In the genomic region with DNA sequence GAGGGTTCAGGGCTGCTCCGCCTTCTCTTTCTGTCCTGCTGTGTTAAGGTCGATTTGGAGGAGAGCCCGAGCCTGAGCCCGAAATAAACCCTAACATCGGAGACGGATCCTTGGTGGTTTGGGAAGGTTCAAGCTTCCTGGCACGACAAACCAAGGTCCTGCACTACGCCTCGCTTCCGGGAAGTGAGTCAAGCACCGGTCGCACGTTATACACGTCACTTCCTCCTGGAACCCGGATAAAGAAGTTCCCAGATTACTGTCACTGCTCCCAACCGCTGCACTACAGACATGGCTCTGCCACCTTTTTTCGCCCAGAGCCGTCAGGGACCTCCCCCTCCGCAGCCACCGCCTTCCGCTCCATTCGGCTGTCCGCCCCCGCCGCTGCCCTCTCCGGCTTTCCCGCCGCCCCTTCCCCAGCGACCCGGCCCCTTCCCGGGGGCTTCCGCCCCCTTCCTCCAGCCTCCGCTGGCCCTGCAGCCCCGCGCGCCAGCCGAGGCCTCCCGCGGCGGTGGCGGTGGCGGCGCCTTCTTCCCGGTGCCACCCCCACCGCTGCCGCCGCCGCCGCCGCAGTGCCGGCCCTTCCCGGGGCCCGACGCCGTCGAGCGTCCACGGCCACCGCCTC, we compare ENCODE assay signal across 8 mouse cellular contexts. TPM values are rescaled to one million over a fixed set of nuclear protein-coding genes. Genes with fewer than 3 reads are reported as not detected.
A peak's percentile ranks its signal among the peaks of the same experiment; 100 is the strongest.
DNase-seq lines count a peak whose midpoint lies in the region; ATAC-seq and TF ChIP-seq lines count a peak whose summit lies in the region.

A gene (plus strand): TSS at position 251 of the 622 bp plus-strand sequence.

- H3K4me1 ChIP-seq in ES-Bruce4 (ENCODE audit: control insufficient read depth, insufficient read depth, low read length) = peaks cover 1% of the 10 kb centered on the region
- peaks cover 20% of the 10 kb centered on the region for H3K4me1 ChIP-seq in forebrain, embryonic 13.5 days
- H3K4me1 ChIP-seq in liver, postnatal 0 days (ENCODE audit: insufficient read depth) = peaks cover 20% of the 10 kb centered on the region
- peaks cover 12% of the 10 kb centered on the region for H3K4me1 ChIP-seq in neural tube, embryonic 14.5 days (ENCODE audit: control insufficient read depth, insufficient read depth, low read length)

- H3K36me3 ChIP-seq in ES-Bruce4 (ENCODE audit: control insufficient read depth, insufficient read depth, low read length, poor library complexity, severe bottlenecking) = no peaks in the 10 kb centered on the region
- H3K36me3 ChIP-seq in forebrain, embryonic 13.5 days (ENCODE audit: poor library complexity, severe bottlenecking) = no peaks in the 10 kb centered on the region
- H3K36me3 ChIP-seq in liver, postnatal 0 days (replicated peaks; ENCODE audit: insufficient read depth, low read length) = no peaks in the 10 kb centered on the region
- H3K36me3 ChIP-seq in neural tube, embryonic 14.5 days (ENCODE audit: control insufficient read depth, insufficient read depth, low read length) = no peaks in the 10 kb centered on the region

- no peak for TF ChIP-seq EP300 in ES-Bruce4 (IDR thresholded peaks at IDR 0.05; ENCODE audit: insufficient read depth, low read depth, low read length)
- peak; percentile 62; the same call in 1 of the 2 replicates for TF ChIP-seq EP300 in liver, postnatal 0 days (IDR thresholded peaks at IDR 0.05; ENCODE audit: low read depth)

- 1% methylated on average over 55 of the region's 59 CpGs for WGBS in forebrain, embryonic 13.5 days
- 2% methylated on average over 57 of the region's 59 CpGs for WGBS in large intestine, adult 2 months
- WGBS in liver, postnatal 0 days (ENCODE audit: insufficient replicate concordance) = under 1% methylated on average over 56 of the region's 59 CpGs
- under 1% methylated on average over 44 of the region's 59 CpGs for WGBS in neural tube, embryonic 14.5 days

- H3K9ac ChIP-seq in ES-Bruce4 (ENCODE audit: low read depth, poor library complexity, severe bottlenecking) = peak within 1 kb of the TSS; percentile 89
- peak within 1 kb of the TSS; percentile 93 for H3K9ac ChIP-seq in forebrain, embryonic 13.5 days
- peak within 1 kb of the TSS; percentile 92 for H3K9ac ChIP-seq in liver, postnatal 0 days (replicated peaks)
- H3K9ac ChIP-seq in neural tube, embryonic 14.5 days (replicated peaks; ENCODE audit: low read depth, low read length) = peak within 1 kb of the TSS; percentile 95

- peak within 1 kb of the TSS; percentile 98 for H3K4me2 ChIP-seq in forebrain, embryonic 13.5 days
- peak within 1 kb of the TSS; percentile 83 for H3K4me2 ChIP-seq in liver, postnatal 0 days (ENCODE audit: low read depth, low read length)
- peak within 1 kb of the TSS; percentile 92 for H3K4me2 ChIP-seq in neural tube, embryonic 14.5 days (ENCODE audit: low read depth, low read length)

- no peak for TF ChIP-seq CTCF in ES-Bruce4 (IDR thresholded peaks at IDR 0.05; ENCODE audit: low read depth, low read length)
- no peak for TF ChIP-seq CTCF in liver, postnatal 0 days (IDR thresholded peaks at IDR 0.05; ENCODE audit: low read depth)

- H3K27me3 ChIP-seq in ES-Bruce4 (ENCODE audit: control insufficient read depth, insufficient read depth, low read length, poor library complexity, severe bottlenecking) = no peaks in the 10 kb centered on the region
- H3K27me3 ChIP-seq in forebrain, embryonic 13.5 days = no peaks in the 10 kb centered on the region
- no peaks in the 10 kb centered on the region for H3K27me3 ChIP-seq in liver, postnatal 0 days (ENCODE audit: insufficient read depth, low read length)
- H3K27me3 ChIP-seq in neural tube, embryonic 14.5 days (ENCODE audit: control insufficient read depth, insufficient read depth, low read length) = no peaks in the 10 kb centered on the region; the same call in 1 of the 2 replicates

- peak; percentile 62 for TF ChIP-seq POLR2A in ES-Bruce4 (IDR thresholded peaks at IDR 0.05; ENCODE audit: insufficient read depth, low read length)

- DNase-seq in heart, postnatal 10 days = peak; percentile 97 to 99
- DNase-seq in large intestine, adult 2 months (ENCODE audit: low read depth, low spot score) = peak; percentile 94
- DNase-seq in liver, postnatal 0 days = peak; percentile 94
- peak; percentile 94 for DNase-seq in testis, postnatal 10 days (ENCODE audit: low spot score)

- peaks cover 5% of the 10 kb centered on the region for H3K9me3 ChIP-seq in ES-Bruce4 (replicated peaks; ENCODE audit: control insufficient read depth, insufficient read depth, low read length, poor library complexity, severe bottlenecking)
- no peaks in the 10 kb centered on the region for H3K9me3 ChIP-seq in forebrain, embryonic 13.5 days (replicated peaks)
- H3K9me3 ChIP-seq in liver, postnatal 0 days (ENCODE audit: low read length) = no peaks in the 10 kb centered on the region
- no peaks in the 10 kb centered on the region for H3K9me3 ChIP-seq in neural tube, embryonic 14.5 days (ENCODE audit: control insufficient read depth, low read length)

- H3K4me3 ChIP-seq in ES-Bruce4 (ENCODE audit: low read depth, low read length) = peak within 1 kb of the TSS; percentile 70
- H3K4me3 ChIP-seq in forebrain, embryonic 13.5 days = peak within 1 kb of the TSS; percentile 90
- peak within 1 kb of the TSS; percentile 91 for H3K4me3 ChIP-seq in liver, postnatal 0 days (ENCODE audit: low read depth, low read length)
- peak within 1 kb of the TSS; percentile 98 for H3K4me3 ChIP-seq in neural tube, embryonic 14.5 days (ENCODE audit: low read depth, low read length)

- ATAC-seq in cerebellum, adult (ENCODE audit: insufficient number of reproducible peaks, low FRiP score, low TSS enrichment) = peak; percentile 92; the same call in 1 of the 2 replicates
- ATAC-seq in forebrain, embryonic 13.5 days = peak; percentile 99
- peak; percentile 91 for ATAC-seq in liver, postnatal 0 days
- peak; percentile 98 for ATAC-seq in neural tube, embryonic 14.5 days (ENCODE audit: low read depth)

- intact Hi-C loops in heart, postnatal 10 days (cut with DNase I) = no loop called here

- peak within 1 kb of the TSS; percentile 71 for H3K27ac ChIP-seq in ES-Bruce4 (ENCODE audit: insufficient read depth, low read length)
- H3K27ac ChIP-seq in forebrain, embryonic 13.5 days = peak within 1 kb of the TSS; percentile 95
- peak within 1 kb of the TSS; percentile 98 for H3K27ac ChIP-seq in liver, postnatal 0 days (ENCODE audit: low read depth)
- peak within 1 kb of the TSS; percentile 88 for H3K27ac ChIP-seq in neural tube, embryonic 14.5 days (ENCODE audit: low read depth, low read length)

RNA-seq across cellular contexts. Expression of the gene that starts here (rescaled TPM):
- polyA plus RNA-seq in ES-Bruce4 (2011; ENCODE audit: insufficient read depth, insufficient read length, low read depth, missing spikeins) = 31.1 and 37.7 TPM in 2 replicates
- polyA plus RNA-seq in forebrain, embryonic 13.5 days (2015; fragmentation: Nextera tagmentation; extraction: Ambion mirVana) = 8.3 and 8.5 TPM in 2 replicates
- 10 to 100 TPM; 11.1 to 14.7 TPM for total RNA-seq in heart, postnatal 10 days (2021)
- 7.3 and 8.1 TPM in 2 replicates for polyA plus RNA-seq in large intestine, adult 2 months (2012; rRNA removed)
- polyA plus RNA-seq in liver, postnatal 0 days (2015; fragmentation: Nextera tagmentation; extraction: Ambion mirVana) = 4.0 and 4.4 TPM in 2 replicates
- polyA plus RNA-seq in neural tube, embryonic 14.5 days (2014; fragmentation: Nextera tagmentation; extraction: Ambion mirVana) = 12.3 and 12.5 TPM in 2 replicates

Comparison
In these comparisons a context has a peak if more than half of its experiments do, and no peak if none do; other contexts are left out.
1. Peak in every context shown above with its lines: DNase-seq, ATAC-seq, H3K4me3 ChIP-seq and H3K27ac ChIP-seq.